Mouse (Mus musculus) G1E-ER4 (cell line): ENCODE measurements around the gene Frs2. TPM values are rescaled to one million over a fixed set of nuclear protein-coding genes. Genes with fewer than 3 reads are reported as not detected.

Experiments
- GATA1 ChIP-seq: IDR thresholded peaks from one replicate; pipeline ENCODE4 v1.8.0; 2012; ENCODE audit warnings: low read length, inconsistent platforms
- polyA plus RNA-seq: library from polyadenylated mRNA; stranded (reverse); fragments of >175 nt; gene quantifications from 2 replicates; pipeline ENCODE4 v1.2.3, GENCODE M21; 2012

The Frs2 gene
- polyA plus RNA-seq, 1 experiment = 20.7 TPM

- no peak for TF ChIP-seq GATA1
These were observed 28.2 kb downstream of the Frs2 start for GRCm38 (mm10) chr10:117120051-117120666.

- TF ChIP-seq GATA1 = no peak
These were observed 28.8 kb downstream of the Frs2 start for GRCm38 (mm10) chr10:117119531-117119930.

GRCm38 (mm10) chr10:117118421-117118831, 29.9 kb downstream of the Frs2 start:
- no peak for TF ChIP-seq GATA1

GRCm38 (mm10) chr10:117115652-117116051, 32.7 kb downstream of the Frs2 start:
- no peak for TF ChIP-seq GATA1

- no peak for TF ChIP-seq GATA1
These were observed 35.8 kb downstream of the Frs2 start for GRCm38 (mm10) chr10:117112545-117112944.

- TF ChIP-seq GATA1 = no peak
These were observed 36.9 kb downstream of the Frs2 start for GRCm38 (mm10) chr10:117111455-117111854.

- no peak for TF ChIP-seq GATA1
These were observed 38.1 kb downstream of the Frs2 start for GRCm38 (mm10) chr10:117110271-117110670.

- TF ChIP-seq GATA1 = no peak
These were observed 41.6 kb downstream of the Frs2 start for GRCm38 (mm10) chr10:117106686-117107085.

GRCm38 (mm10) chr10:117106244-117106643, 42.1 kb downstream of the Frs2 start:
- peak; percentile 79 for TF ChIP-seq GATA1

GRCm38 (mm10) chr10:117105015-117105414, 43.3 kb downstream of the Frs2 start:
- no peak for TF ChIP-seq GATA1

GRCm38 (mm10) chr10:117103854-117104598, 44.3 kb downstream of the Frs2 start:
- no peak for TF ChIP-seq GATA1

GRCm38 (mm10) chr10:117100175-117100574, 48.2 kb downstream of the Frs2 start:
- no peak for TF ChIP-seq GATA1

- TF ChIP-seq GATA1 = peak; percentile 77
These were observed 51.1 kb downstream of the Frs2 start for GRCm38 (mm10) chr10:117097116-117097698.

GRCm38 (mm10) chr10:117096096-117096495, 52.2 kb downstream of the Frs2 start:
- no peak for TF ChIP-seq GATA1

GRCm38 (mm10) chr10:117094504-117095329, 53.6 kb downstream of the Frs2 start:
- no peak for TF ChIP-seq GATA1

GRCm38 (mm10) chr10:117089628-117090027, 58.7 kb downstream of the Frs2 start:
- no peak for TF ChIP-seq GATA1
